Mouse (Mus musculus) stomach, postnatal 0 days (tissue): Measurements from ENCODE around the gene Nxt1. TPM values are rescaled to one million over a fixed set of nuclear protein-coding genes. Genes with fewer than 3 reads are reported as not detected.

Experiments used
- ATAC-seq: fragments of 200-750 bp; cut with Nextera tagmentation; 2 replicates; pipeline ENCODE4 v1.8.0; 2017; ENCODE audit not compliant: low FRiP score, low TSS enrichment
- DNase-seq: peaks from one replicate; pipeline ENCODE4 v3.0.0-alpha.2; 2016; ENCODE audit warnings: low spot score
- H3K27ac ChIP-seq: fragments of 300-500 bp; sonication (generic); replicated peaks from 2 replicates; pipeline ENCODE4 v1.5.1; 2014; ENCODE audit warnings: mild to moderate bottlenecking, control low read depth
- H3K27me3 ChIP-seq: fragments of 300-500 bp; sonication (generic); 2 replicates; pipeline ENCODE4 v1.6.1; 2014; ENCODE audit warnings: low read length; ENCODE audit not compliant: control insufficient read depth, insufficient read depth
- H3K36me3 ChIP-seq: fragments of 300-500 bp; sonication (generic); 2 replicates; pipeline ENCODE4 v1.6.1; 2014; ENCODE audit warnings: low read length, mixed read lengths; ENCODE audit not compliant: control insufficient read depth, insufficient read depth
- H3K4me1 ChIP-seq: fragments of 300-500 bp; sonication (generic); replicated peaks from 2 replicates; pipeline ENCODE4 v1.6.1; 2014; ENCODE audit warnings: antibody characterized with exemption; ENCODE audit not compliant: control insufficient read depth, insufficient read depth
- H3K4me2 ChIP-seq: fragments of 300-500 bp; sonication (generic); replicated peaks from 2 replicates; pipeline ENCODE4 v1.6.1; 2014; ENCODE audit warnings: low read depth, mild to moderate bottlenecking, control low read depth, moderate library complexity
- H3K4me3 ChIP-seq: fragments of 300-500 bp; sonication (generic); 2 replicates; pipeline ENCODE4 v1.5.1; 2014; ENCODE audit warnings: low read depth, low read length, control low read depth
- H3K9ac ChIP-seq: fragments of 300-500 bp; sonication (generic); 2 replicates; pipeline ENCODE4 v1.6.1; 2014; ENCODE audit warnings: mild to moderate bottlenecking, low read length, control low read depth, mixed read lengths
- H3K9me3 ChIP-seq: fragments of 300-500 bp; sonication (generic); 2 replicates; pipeline ENCODE4 v1.6.1; 2016; ENCODE audit warnings: low read length; ENCODE audit not compliant: control insufficient read depth
- CTCF ChIP-seq: IDR thresholded peaks from 2 replicates; pipeline ENCODE4 v1.5.1; 2016; ENCODE audit warnings: antibody characterized with exemption, low read depth, mild to moderate bottlenecking, moderate library complexity
- EP300 ChIP-seq: optimal IDR thresholded peaks from 2 replicates; pipeline ENCODE3; 2016; ENCODE audit warnings: antibody characterized with exemption
- WGBS: fragments of 180-500 bp; shearing (Covaris S2); extraction: QIAGEN DNeasy Blood & Tissue Kit; methylation state at CpG from one replicate; pipeline ENCODE4 v1.1.7; 2014; 5-methylcytosine and 5-hydroxymethylcytosine counted together
- polyA plus RNA-seq: library from polyadenylated mRNA; unstranded; fragments of >200 nt; fragmentation: Nextera tagmentation; extraction: Ambion mirVana; gene quantifications from 2 replicates; pipeline ENCODE4 v1.2.1, GENCODE M21; 2015

The Nxt1 gene
- polyA plus RNA-seq, 1 experiment from 2014 or later = 57.1 TPM

DNA sequence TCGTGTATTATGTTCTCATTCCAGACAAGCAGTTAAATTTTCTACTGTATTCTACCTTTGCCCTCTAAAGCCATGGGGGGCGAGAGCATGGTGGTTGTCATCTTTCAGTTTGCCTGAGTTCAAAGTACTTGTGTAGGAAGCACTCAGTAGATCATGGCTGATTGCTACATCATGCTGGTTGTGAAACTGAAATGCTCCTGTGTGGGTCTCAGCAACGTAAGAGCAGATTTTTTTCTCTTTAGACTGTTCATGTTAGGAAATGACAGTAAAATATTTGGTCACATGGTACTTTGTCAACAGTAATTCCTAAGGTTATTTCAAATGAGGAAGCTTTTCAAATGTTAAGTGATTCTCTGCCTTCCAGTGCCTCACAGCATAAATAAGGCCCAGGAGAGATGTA, 13.3 kb downstream of the Nxt1 start:
- DNase-seq (no peak), ATAC-seq (no peak)
- Histone ChIP-seq H3K36me3 (peaks cover 17% of the 10 kb centered on the region), H3K4me2 (no peak overlapping the region), H3K9me3 (no peaks in the 10 kb centered on the region), H3K9ac (no peak overlapping the region), H3K4me1 (peaks cover 7% of the 10 kb centered on the region), H3K27ac (no peak overlapping the region), H3K4me3 (no peak overlapping the region), H3K27me3 (no peaks in the 10 kb centered on the region)
- 84% methylated on average over 3 of the region's 3 CpGs for WGBS
- no peak for TF ChIP-seq EP300
- no peak for TF ChIP-seq CTCF

DNA sequence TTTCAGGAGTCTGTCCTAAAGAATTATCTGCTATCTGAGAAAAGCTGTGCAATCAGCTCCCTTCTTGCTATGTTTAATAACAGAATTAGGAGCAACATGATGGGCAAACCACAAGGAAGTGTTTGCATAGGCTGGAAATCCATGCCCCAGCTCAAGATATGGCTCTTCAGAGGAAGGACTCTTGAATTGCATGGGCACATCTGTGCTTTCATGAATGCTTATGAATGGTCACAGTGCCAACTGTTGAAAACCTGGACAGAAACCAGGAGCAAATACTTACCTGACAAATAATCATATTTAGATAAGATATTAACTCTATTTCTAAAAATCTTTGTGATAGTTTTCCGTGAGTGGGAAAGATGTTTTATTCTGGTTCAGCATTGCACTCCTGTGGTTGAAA, 14.5 kb downstream of the Nxt1 start:
- peaks cover 23% of the 10 kb centered on the region for H3K36me3 ChIP-seq
- H3K9me3 ChIP-seq = no peaks in the 10 kb centered on the region
- H3K27me3 ChIP-seq = no peaks in the 10 kb centered on the region
- peaks cover 3% of the 10 kb centered on the region for H3K4me1 ChIP-seq
- no peak for TF ChIP-seq EP300
- TF ChIP-seq CTCF = no peak
- no peak overlapping the region for H3K4me3 ChIP-seq
- H3K4me2 ChIP-seq = no peak overlapping the region
- ATAC-seq (no peak), DNase-seq (no peak)
- H3K9ac ChIP-seq = no peak overlapping the region
- no peak overlapping the region for H3K27ac ChIP-seq
- WGBS = 74% methylated on average over 1 of the region's 1 CpGs

DNA sequence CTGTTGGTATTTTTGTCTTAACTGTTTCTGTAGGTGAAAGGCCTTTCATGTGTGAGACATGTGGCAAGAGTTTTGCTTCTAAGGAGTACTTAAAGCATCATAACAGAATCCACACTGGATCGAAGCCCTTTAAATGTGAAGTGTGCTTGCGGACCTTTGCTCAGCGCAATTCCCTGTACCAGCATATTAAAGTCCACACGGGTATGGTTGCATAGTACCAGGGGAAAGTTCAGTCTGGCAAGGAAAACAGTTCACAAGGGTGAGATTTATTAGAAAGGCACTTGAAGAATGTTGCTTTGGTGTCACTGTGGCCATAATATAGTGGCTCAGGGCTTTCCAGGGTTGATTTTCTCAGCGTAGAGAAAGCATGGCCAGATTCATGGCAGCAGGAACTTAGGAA, 15.6 kb downstream of the Nxt1 start:
- TF ChIP-seq CTCF (no peak), EP300 (no peak)
- no peak for ATAC-seq

DNA sequence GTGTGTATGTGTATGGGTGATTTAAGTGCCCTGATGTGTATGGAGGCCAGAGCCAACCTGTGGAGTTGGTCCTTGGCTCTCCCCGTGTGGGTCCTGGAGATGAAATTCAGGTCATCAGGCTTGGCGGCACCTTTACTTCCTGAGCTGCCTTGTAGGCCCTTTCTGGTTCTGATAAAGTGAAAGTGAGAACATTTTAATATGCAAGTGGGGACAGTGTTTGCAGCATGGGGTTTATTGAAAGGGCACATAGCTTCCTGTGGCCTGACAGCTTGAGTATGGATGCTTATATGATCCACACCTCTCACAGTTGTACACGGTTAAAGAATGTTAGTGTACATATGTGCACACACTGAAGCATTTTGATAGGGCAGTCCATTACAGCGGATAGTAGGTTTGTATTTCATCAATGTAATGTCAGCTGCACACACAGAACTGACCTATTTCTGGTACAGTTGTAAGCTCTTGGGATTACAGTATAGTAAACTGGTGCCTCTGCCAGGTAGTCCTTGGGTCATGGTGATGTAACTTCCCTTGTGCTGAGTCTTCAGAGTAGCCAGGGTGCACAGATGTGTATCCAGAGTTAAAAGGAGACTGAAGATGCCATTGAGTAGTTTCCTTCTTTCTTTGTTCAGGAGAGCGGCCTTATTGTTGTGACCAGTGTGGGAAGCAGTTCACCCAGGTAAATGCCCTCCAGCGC, 17.2 kb downstream of the Nxt1 start:
- TF ChIP-seq EP300 (no peak), CTCF (no peak)
- H3K27me3 ChIP-seq = no peaks in the 10 kb centered on the region
- H3K36me3 ChIP-seq = peaks cover 18% of the 10 kb centered on the region
- DNase-seq (no peak), ATAC-seq (no peak)
- 84% methylated on average over 6 of the region's 6 CpGs for WGBS
- H3K4me3 ChIP-seq = no peak overlapping the region
- no peaks in the 10 kb centered on the region for H3K4me1 ChIP-seq
- no peaks in the 10 kb centered on the region for H3K9me3 ChIP-seq
- H3K27ac ChIP-seq = no peak overlapping the region
- H3K9ac ChIP-seq = no peak overlapping the region
- no peak overlapping the region for H3K4me2 ChIP-seq

More for the DNA sequence above, 15.6 kb downstream of the Nxt1 start:
- H3K27me3 ChIP-seq = no peaks in the 10 kb centered on the region
- no peak overlapping the region for H3K27ac ChIP-seq
- H3K36me3 ChIP-seq = peaks cover 23% of the 10 kb centered on the region
- no peaks in the 10 kb centered on the region for H3K4me1 ChIP-seq
- no peak for DNase-seq
- WGBS = 95% methylated on average over 5 of the region's 5 CpGs
- H3K4me3 ChIP-seq = no peak overlapping the region
- no peak overlapping the region for H3K4me2 ChIP-seq
- no peak overlapping the region for H3K9ac ChIP-seq
- H3K9me3 ChIP-seq = no peaks in the 10 kb centered on the region

DNA sequence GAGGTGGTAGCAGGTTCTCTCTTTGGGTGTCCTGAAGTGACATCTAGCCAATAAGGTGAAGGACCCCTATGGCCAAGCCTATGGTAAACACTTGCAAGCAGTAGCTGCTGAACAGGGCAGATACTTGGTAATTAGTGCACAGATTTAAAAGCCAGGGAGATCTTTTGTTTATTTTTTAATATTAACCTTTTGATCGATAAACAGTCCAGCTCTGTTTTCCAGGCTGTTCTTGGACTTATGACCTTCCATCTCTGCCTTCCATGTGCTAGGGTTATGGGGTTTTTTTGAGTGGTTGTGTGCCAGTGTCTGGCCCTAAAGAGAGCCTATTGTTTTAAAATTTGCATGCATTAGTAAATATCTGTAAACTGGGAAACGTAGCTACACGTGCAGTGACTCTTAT, 17.9 kb downstream of the Nxt1 start:
- H3K9me3 ChIP-seq = no peaks in the 10 kb centered on the region
- no peaks in the 10 kb centered on the region for H3K4me1 ChIP-seq
- H3K27ac ChIP-seq = no peak overlapping the region
- H3K36me3 ChIP-seq = peaks cover 16% of the 10 kb centered on the region
- no peak for DNase-seq
- H3K4me3 ChIP-seq = no peak overlapping the region
- H3K4me2 ChIP-seq = no peak overlapping the region
- no peaks in the 10 kb centered on the region for H3K27me3 ChIP-seq
- no peak overlapping the region for H3K9ac ChIP-seq
- 91% methylated on average over 3 of the region's 3 CpGs for WGBS
- TF ChIP-seq CTCF = no peak
- no peak for TF ChIP-seq EP300
- ATAC-seq = no peak

DNA sequence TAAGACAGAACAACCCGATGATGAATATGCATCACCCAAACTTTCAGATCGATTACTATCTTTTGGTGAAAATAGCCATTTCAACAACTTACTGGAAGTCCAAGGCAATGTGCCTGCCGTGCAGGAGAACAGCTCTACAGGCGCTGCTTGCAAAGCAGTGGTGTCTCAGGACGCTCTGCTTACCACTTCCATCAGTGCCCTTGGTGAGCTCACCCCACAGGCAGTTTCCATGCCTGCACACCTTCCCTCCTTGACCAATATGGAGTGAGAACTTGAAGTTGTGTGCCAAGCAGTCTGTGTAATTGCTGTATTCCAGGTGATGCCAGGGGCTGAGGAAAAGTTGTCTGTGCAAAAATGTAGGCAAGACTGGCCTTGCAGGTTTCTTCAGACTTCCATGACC, 18.4 kb downstream of the Nxt1 start:
- ATAC-seq (no peak), DNase-seq (no peak)
- TF ChIP-seq CTCF (no peak), EP300 (no peak)
- H3K4me3 ChIP-seq = no peak overlapping the region
- no peak overlapping the region for H3K4me2 ChIP-seq
- H3K36me3 ChIP-seq = peaks cover 16% of the 10 kb centered on the region
- WGBS = 93% methylated on average over 5 of the region's 5 CpGs
- H3K27me3 ChIP-seq = no peaks in the 10 kb centered on the region
- H3K27ac ChIP-seq = no peak overlapping the region
- H3K9ac ChIP-seq = no peak overlapping the region
- no peaks in the 10 kb centered on the region for H3K4me1 ChIP-seq
- no peaks in the 10 kb centered on the region for H3K9me3 ChIP-seq
